Mouse (Mus musculus): ENCODE results near the gene Krt80. TPM values are rescaled to one million over a fixed set of nuclear protein-coding genes. Genes with fewer than 3 reads are reported as not detected.

Gene Krt80
- total RNA-seq, 2 experiments from 2014 or later = 1.6 to 2.5 TPM

GRCm38 (mm10) chr15:101363933-101364332 is 6.0 kb downstream of the Krt80 start:
- DNase-seq = no peak
- Histone ChIP-seq H3K27ac (no peak overlapping the region), H3K4me3 (no peak overlapping the region)
- intact Hi-C loops (cut with DNase I) = no loop called here
- TF ChIP-seq CTCF (IDR thresholded peaks at IDR 0.05) = no peak

- no peak for TF ChIP-seq CTCF (IDR thresholded peaks at IDR 0.05)
- Histone ChIP-seq H3K4me3 (no peak overlapping the region), H3K27ac (peak overlapping the region; percentile 24)
- no peak for DNase-seq
- intact Hi-C loops (cut with DNase I) = no loop called here
Observed at GRCm38 (mm10) chr15:101362393-101363010, 7.5 kb downstream of the Krt80 start.

GRCm38 (mm10) chr15:101355382-101355786 is 14.6 kb downstream of the Krt80 start:
- intact Hi-C loops (cut with DNase I) = no loop called here
- no peak overlapping the region for H3K27ac ChIP-seq
- no peak for TF ChIP-seq CTCF (IDR thresholded peaks at IDR 0.05)
- H3K4me3 ChIP-seq = no peak overlapping the region
- DNase-seq = no peak

GRCm38 (mm10) chr15:101352706-101353465 is 17.1 kb downstream of the Krt80 start:
- H3K4me3 ChIP-seq = no peak overlapping the region
- no peak for DNase-seq
- no peak for TF ChIP-seq CTCF (IDR thresholded peaks at IDR 0.05)
- no peak overlapping the region for H3K27ac ChIP-seq
- intact Hi-C loops (cut with DNase I) = no loop called here

GRCm38 (mm10) chr15:101352047-101352446 is 17.9 kb downstream of the Krt80 start:
- Histone ChIP-seq H3K4me3 (no peak overlapping the region), H3K27ac (no peak overlapping the region)
- intact Hi-C loops (cut with DNase I) = no loop called here
- TF ChIP-seq CTCF (IDR thresholded peaks at IDR 0.05) = no peak
- no peak for DNase-seq

GRCm38 (mm10) chr15:101341797-101342515 is 28.0 kb downstream of the Krt80 start:
- TF ChIP-seq CTCF (IDR thresholded peaks at IDR 0.05) = peak; percentile 74
- intact Hi-C loops (cut with DNase I) = loop anchor here (2.0 to 5.0 kb wide), 3 partner anchors 45 to 177 kb away; no protein-coding TSS in a partner anchor
- H3K4me3 ChIP-seq = no peak overlapping the region
- peak; percentile 72 for DNase-seq
- H3K27ac ChIP-seq = no peak overlapping the region

GRCm38 (mm10) chr15:101339537-101339936 is 30.4 kb downstream of the Krt80 start:
- intact Hi-C loops (cut with DNase I) = loop anchor here (2.0 to 5.0 kb wide), 4 partner anchors 157 to 645 kb away; no protein-coding TSS in a partner anchor
- DNase-seq = peak; percentile 91
- no peak overlapping the region for H3K4me3 ChIP-seq
- 0 out of 2 replicates have a peak overlapping the region, but pooled peaks have one; percentile 17 for H3K27ac ChIP-seq
- TF ChIP-seq CTCF (IDR thresholded peaks at IDR 0.05) = peak; percentile 85

- TF ChIP-seq CTCF (IDR thresholded peaks at IDR 0.05) = no peak
- H3K4me3 ChIP-seq = no peak overlapping the region
- peak; percentile 58 for DNase-seq
- peak overlapping the region; percentile 64 for H3K27ac ChIP-seq
- intact Hi-C loops (cut with DNase I) = loop anchor here (2.0 to 5.0 kb wide), 4 partner anchors 158 to 646 kb away; no protein-coding TSS in a partner anchor
Observed at GRCm38 (mm10) chr15:101338359-101338758, 31.6 kb downstream of the Krt80 start.

GRCm38 (mm10) chr15:101336474-101337174 is 33.3 kb downstream of the Krt80 start:
- Histone ChIP-seq H3K27ac (peak overlapping the region; percentile 64), H3K4me3 (peak overlapping the region; percentile 43)
- TF ChIP-seq CTCF (IDR thresholded peaks at IDR 0.05) = no peak
- DNase-seq = peak; percentile 69
- intact Hi-C loops (cut with DNase I) = loop anchor here (5.0 kb wide), 1 partner anchor 436 kb away; no protein-coding TSS in a partner anchor

- Histone ChIP-seq H3K27ac (no peak overlapping the region), H3K4me3 (no peak overlapping the region)
- no peak for DNase-seq
- TF ChIP-seq CTCF (IDR thresholded peaks at IDR 0.05) = no peak
- intact Hi-C loops (cut with DNase I) = no loop called here
Observed at GRCm38 (mm10) chr15:101333648-101334047, 36.3 kb downstream of the Krt80 start.

- Histone ChIP-seq H3K4me3 (no peak overlapping the region), H3K27ac (no peak overlapping the region)
- DNase-seq = peak; percentile 8
- intact Hi-C loops (cut with DNase I) = no loop called here
- no peak for TF ChIP-seq CTCF (IDR thresholded peaks at IDR 0.05)
Observed at GRCm38 (mm10) chr15:101333165-101333564, 36.8 kb downstream of the Krt80 start.

- peak overlapping the region; percentile 46 for H3K27ac ChIP-seq
- no peak overlapping the region for H3K4me3 ChIP-seq
- intact Hi-C loops (cut with DNase I) = no loop called here
- peak; percentile 64 for DNase-seq
- no peak for TF ChIP-seq CTCF (IDR thresholded peaks at IDR 0.05)
Observed at GRCm38 (mm10) chr15:101332370-101332769, 37.6 kb downstream of the Krt80 start.
